Mouse (Mus musculus) stomach, postnatal 0 days (tissue): ENCODE results near the gene Nudt5. TPM values are rescaled to one million over a fixed set of nuclear protein-coding genes. Genes with fewer than 3 reads are reported as not detected.

Source experiments
- ATAC-seq: fragments of 200-750 bp; cut with Nextera tagmentation; 2 replicates; pipeline ENCODE4 v1.8.0; 2017; ENCODE audit not compliant: low FRiP score, low TSS enrichment
- DNase-seq: peaks from one replicate; pipeline ENCODE4 v3.0.0-alpha.2; 2016; ENCODE audit warnings: low spot score
- H3K27ac ChIP-seq: fragments of 300-500 bp; sonication (generic); replicated peaks from 2 replicates; pipeline ENCODE4 v1.5.1; 2014; ENCODE audit warnings: mild to moderate bottlenecking, control low read depth
- H3K27me3 ChIP-seq: fragments of 300-500 bp; sonication (generic); 2 replicates; pipeline ENCODE4 v1.6.1; 2014; ENCODE audit warnings: low read length; ENCODE audit not compliant: control insufficient read depth, insufficient read depth
- H3K36me3 ChIP-seq: fragments of 300-500 bp; sonication (generic); 2 replicates; pipeline ENCODE4 v1.6.1; 2014; ENCODE audit warnings: low read length, mixed read lengths; ENCODE audit not compliant: control insufficient read depth, insufficient read depth
- H3K4me1 ChIP-seq: fragments of 300-500 bp; sonication (generic); replicated peaks from 2 replicates; pipeline ENCODE4 v1.6.1; 2014; ENCODE audit warnings: antibody characterized with exemption; ENCODE audit not compliant: control insufficient read depth, insufficient read depth
- H3K4me2 ChIP-seq: fragments of 300-500 bp; sonication (generic); replicated peaks from 2 replicates; pipeline ENCODE4 v1.6.1; 2014; ENCODE audit warnings: low read depth, mild to moderate bottlenecking, control low read depth, moderate library complexity
- H3K4me3 ChIP-seq: fragments of 300-500 bp; sonication (generic); 2 replicates; pipeline ENCODE4 v1.5.1; 2014; ENCODE audit warnings: low read depth, low read length, control low read depth
- H3K9ac ChIP-seq: fragments of 300-500 bp; sonication (generic); 2 replicates; pipeline ENCODE4 v1.6.1; 2014; ENCODE audit warnings: mild to moderate bottlenecking, low read length, control low read depth, mixed read lengths
- H3K9me3 ChIP-seq: fragments of 300-500 bp; sonication (generic); 2 replicates; pipeline ENCODE4 v1.6.1; 2016; ENCODE audit warnings: low read length; ENCODE audit not compliant: control insufficient read depth
- CTCF ChIP-seq: IDR thresholded peaks from 2 replicates; pipeline ENCODE4 v1.5.1; 2016; ENCODE audit warnings: antibody characterized with exemption, low read depth, mild to moderate bottlenecking, moderate library complexity
- EP300 ChIP-seq: optimal IDR thresholded peaks from 2 replicates; pipeline ENCODE3; 2016; ENCODE audit warnings: antibody characterized with exemption
- WGBS: fragments of 180-500 bp; shearing (Covaris S2); extraction: QIAGEN DNeasy Blood & Tissue Kit; methylation state at CpG from one replicate; pipeline ENCODE4 v1.1.7; 2014; 5-methylcytosine and 5-hydroxymethylcytosine counted together
- polyA plus RNA-seq: library from polyadenylated mRNA; unstranded; fragments of >200 nt; fragmentation: Nextera tagmentation; extraction: Ambion mirVana; gene quantifications from 2 replicates; pipeline ENCODE4 v1.2.1, GENCODE M21; 2015

Nudt5 gene
- polyA plus RNA-seq, 1 experiment from 2014 or later, result 29.1 TPM

DNA sequence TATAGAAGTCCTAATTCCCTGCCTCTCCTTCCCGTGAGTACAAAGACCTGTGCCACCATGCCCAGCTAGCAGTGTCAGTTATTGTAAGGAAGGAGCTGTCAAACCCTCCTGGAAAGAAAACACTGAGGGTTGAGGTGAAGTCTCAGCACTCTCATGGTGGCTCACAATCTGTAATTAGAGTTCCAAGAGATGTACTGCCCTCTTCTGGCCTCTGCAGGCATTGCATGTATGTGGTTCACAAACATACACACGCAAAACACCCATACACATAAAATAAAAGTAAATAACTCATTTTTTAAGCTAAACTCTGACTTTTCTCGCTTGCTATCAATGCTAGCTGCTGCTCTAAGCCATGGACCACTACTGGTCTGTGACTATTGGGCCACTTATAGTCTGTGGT, 61.8 kb downstream of the Nudt5 start:
- ATAC-seq, result no peak
- WGBS, result 54% methylated on average over 3 of the region's 3 CpGs
- no peaks in the 10 kb centered on the region for H3K36me3 ChIP-seq
- H3K4me1 ChIP-seq, result no peaks in the 10 kb centered on the region
- no peak overlapping the region for H3K4me3 ChIP-seq
- peak; percentile 51 for DNase-seq
- no peak overlapping the region for H3K27ac ChIP-seq
- no peak overlapping the region for H3K4me2 ChIP-seq
- TF ChIP-seq EP300, result no peak
- TF ChIP-seq CTCF, result peak; percentile 79
- H3K9ac ChIP-seq, result no peak overlapping the region
- H3K27me3 ChIP-seq, result no peaks in the 10 kb centered on the region
- H3K9me3 ChIP-seq, result no peaks in the 10 kb centered on the region

DNA sequence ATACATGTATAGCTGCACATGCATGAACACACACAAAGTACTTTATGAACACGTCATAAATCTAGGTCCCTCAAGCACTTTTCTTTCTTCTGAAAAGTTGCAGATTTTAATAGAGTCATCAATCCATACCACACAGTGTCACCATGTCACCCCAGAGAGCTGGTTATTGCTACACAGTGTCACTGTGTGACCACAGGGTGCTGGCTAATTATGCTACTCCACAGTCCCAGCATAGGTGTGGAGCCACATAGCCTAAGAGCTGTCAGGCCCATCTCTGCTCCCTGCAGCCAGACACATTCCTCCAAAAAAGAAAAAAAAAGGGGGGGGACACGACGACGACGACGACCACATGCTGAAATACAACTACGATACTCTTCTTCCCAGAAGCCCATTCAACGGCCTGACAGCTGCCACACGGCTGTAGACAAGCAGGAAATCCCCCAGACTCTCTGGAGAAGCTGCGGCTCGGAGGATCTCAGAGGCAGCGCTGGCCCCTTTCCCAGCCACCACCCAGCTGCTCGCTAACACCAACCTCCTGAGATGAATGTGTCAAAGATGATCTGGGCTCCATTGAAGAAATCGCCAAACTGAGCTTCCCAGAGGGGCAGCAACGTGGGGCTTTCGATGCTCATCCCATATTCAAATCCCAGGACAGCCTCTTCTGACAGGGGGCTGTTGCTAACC, 66.6 kb downstream of the Nudt5 start:
- Histone ChIP-seq H3K9me3 (no peaks in the 10 kb centered on the region), H3K27ac (no peak overlapping the region), H3K4me2 (no peak overlapping the region), H3K36me3 (no peaks in the 10 kb centered on the region), H3K9ac (no peak overlapping the region), H3K4me1 (no peaks in the 10 kb centered on the region), H3K27me3 (no peaks in the 10 kb centered on the region), H3K4me3 (no peak overlapping the region)
- no peak for TF ChIP-seq EP300
- TF ChIP-seq CTCF, result no peak
- DNase-seq (no peak), ATAC-seq (no peak)
- 60% methylated on average over 16 of the region's 16 CpGs for WGBS

Other genes starting within 250 kb of the Nudt5 start
- 6.7 and 8.4 TPM in 2 replicates for gene Camk1d, start 130.5 kb upstream of the Nudt5 start, polyA plus RNA-seq
- 168 and 184 TPM in 2 replicates for gene Cdc123, start 145 bp downstream of the Nudt5 start, polyA plus RNA-seq
- gene Gm13199, start 17.9 kb downstream of the Nudt5 start, polyA plus RNA-seq, result 0.25 and 0.32 TPM in 2 replicates
- 19.6 and 21.8 TPM in 2 replicates for gene Sec61a2, start 50.4 kb downstream of the Nudt5 start, polyA plus RNA-seq
- 0.65 TPM in 2 replicates for gene Dhtkd1, start 97.8 kb downstream of the Nudt5 start, polyA plus RNA-seq
- 4.9 and 5.3 TPM in 2 replicates for gene Upf2, start 106.5 kb downstream of the Nudt5 start, polyA plus RNA-seq